Mouse (Mus musculus) left cerebral cortex, adult 18-20 months (tissue): ENCODE measurements around the gene Krt33b. TPM values are rescaled to one million over a fixed set of nuclear protein-coding genes. Genes with fewer than 3 reads are reported as not detected.

ENCODE experiments used
- DNase-seq, 2 experiments: peaks; one replicate each; pipeline ENCODE4 v3.0.0; 2021 to 2022; ENCODE audit warnings: low spot score in 2 of 2, mixed read lengths in 1 of 2
- long read RNA-seq, 2 experiments: library from polyadenylated mRNA; stranded (forward); transcript quantifications; one replicate each; pipeline ENCODE4 v2.0.0; 2021
- total RNA-seq, 2 experiments: library from RNA; stranded (reverse); gene quantifications; 2 replicates each; pipeline ENCODE4 v1.2.3; 2021

Gene Krt33b
- total RNA-seq = not detected
- long read RNA-seq, experiment 1 = 0 reads
- long read RNA-seq, experiment 2 = 0 reads

DNA sequence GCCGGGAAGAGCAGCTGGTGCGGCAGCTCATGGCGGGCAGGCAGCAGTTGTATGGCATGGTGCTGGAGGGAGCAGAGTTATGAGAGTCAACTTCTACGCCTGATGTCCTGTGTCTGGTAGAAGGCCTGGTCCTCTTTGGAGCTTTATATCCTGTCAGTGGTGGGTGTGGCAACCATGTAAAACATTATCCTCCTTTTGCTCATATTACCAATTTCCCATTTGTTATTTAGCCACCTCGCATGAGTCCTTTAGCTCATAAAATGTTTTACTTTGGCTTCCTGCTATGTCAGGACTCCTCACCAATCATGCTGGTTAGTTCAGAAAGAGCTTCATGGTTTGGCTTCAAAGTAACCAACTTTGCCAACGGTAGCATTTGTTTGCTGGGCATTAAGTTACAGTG lies at the start of gene Krt33b:
TSS of gene Krt33b (minus strand) at position 101 of the 400 bp plus-strand sequence.
- no peak for DNase-seq

DNA sequence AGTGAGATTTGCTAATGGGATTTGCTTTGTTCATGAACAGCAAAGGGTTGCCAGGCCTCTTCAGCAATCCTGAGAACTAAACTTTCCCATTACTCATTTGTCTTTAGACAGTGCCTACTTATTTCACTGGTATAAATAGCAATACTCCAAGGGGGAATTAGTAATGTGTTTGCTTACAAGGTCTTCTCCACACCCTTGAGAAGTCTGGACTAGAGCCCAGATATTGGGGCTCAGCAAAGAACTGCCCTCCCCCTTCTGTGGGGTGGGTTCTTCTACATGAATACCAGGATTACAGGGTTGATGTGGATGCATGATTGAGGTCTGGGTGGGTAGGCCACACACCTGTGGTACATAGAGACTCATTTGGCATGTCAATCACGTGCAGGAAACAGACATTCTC lies 44.2 kb upstream of the Krt33b start:
- DNase-seq = no peak

DNA sequence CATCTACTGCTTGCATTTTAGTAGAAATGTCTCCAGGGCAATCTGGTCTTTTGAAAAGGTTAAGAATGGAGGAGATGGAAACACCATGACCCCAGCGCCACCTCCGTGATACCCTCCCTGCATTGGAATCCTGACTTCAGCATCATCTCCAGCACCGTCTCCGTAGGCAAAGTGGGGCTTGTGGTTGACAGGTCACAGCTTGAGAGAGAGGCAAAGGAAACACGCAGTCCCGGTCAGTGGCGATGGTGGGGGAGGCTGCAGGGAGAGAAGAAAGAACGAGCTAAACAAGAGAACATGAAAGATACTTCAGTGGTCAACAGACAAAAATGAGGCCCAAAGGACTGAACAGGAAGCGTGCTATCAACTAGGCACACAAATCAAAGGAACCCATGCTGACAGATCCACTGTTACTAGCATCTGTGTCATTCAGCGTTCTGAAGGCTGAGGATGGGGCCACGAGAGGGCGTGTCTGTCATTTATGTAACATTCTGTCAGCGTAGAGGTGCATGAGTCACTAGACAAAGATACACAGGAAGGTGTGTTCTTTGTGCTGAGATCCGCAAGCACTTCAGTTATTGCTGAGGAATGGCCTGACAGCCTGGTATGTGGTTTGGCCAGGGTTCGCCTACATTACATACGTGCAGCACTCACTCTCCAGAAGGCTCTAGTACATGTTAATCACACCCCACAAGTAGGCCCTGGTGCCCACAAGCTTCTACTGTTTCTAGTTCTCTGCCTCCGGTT lies 37.8 kb upstream of the Krt33b start:
- DNase-seq = no peak

DNA sequence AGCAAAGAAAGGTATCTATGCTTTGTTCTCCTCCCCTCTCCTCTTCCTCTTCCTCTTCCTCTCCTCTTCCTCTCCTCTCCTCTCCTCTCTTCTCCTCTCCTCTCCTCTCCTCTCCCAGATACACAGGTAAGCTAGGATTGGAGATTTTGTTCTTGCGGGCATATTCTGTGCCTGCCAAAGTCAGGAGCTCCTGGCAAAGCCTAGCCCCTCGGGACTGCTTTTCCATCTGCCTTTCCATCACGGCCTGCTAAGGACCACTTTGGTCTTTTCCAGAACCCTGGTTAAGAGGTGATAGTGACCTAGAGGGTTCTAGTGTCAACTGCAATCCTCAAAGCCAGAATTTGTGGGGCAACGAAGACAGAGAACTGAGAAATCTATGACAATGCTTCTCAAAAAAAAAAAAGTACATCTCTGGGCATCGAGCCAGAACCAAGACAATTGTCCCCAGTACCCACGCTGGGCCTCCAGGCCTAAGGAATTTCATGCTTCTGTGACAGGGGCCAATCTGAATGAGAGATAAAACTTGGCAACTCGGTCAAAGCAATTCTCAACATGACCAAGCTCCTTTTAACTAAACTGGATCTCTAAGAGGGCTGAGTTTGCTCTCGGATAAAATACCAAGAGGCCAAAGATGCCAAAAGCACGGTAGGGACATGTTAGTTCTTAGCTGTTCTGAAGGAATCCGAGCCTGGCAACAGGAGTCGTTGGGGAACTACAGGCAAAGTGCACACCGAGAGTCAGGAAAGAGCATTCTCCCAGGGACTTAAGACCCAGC lies 36.8 kb upstream of the Krt33b start:
- DNase-seq = no peak

- DNase-seq = no peak
Observed at GRCm38 (mm10) chr11:100058875-100059274, 29.2 kb upstream of the Krt33b start.

- no peak for DNase-seq
Observed at GRCm38 (mm10) chr11:100055686-100056655, 26.3 kb upstream of the Krt33b start.

DNA sequence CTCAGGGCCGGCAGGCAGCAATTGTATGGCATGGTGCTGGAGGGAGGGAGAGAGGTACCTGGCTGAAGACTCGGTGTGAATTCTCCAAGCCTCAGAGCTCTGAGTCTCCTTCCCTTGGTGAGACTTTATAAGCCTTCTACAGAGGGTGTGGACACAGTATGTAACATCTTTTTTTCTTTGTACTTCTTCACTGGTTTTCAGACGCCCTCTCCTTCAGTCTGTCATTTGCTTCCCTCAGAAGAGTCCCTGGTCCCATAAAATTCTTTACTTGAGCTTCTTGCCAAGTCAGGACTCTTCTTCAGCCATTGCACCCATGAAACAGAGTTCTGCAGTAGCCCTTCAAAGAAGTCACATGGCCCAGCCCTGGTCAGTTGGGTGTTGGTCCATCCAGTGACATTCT lies 20.8 kb upstream of the Krt33b start, which contains the start of gene Krt31:
TSS of gene Krt31 (minus strand) at position 101 of the 400 bp plus-strand sequence.
- no peak for DNase-seq

GRCm38 (mm10) chr11:100047193-100047592 lies 17.5 kb upstream of the Krt33b start:
- no peak for DNase-seq

GRCm38 (mm10) chr11:100046303-100046866 lies 16.7 kb upstream of the Krt33b start:
- DNase-seq = no peak

DNA sequence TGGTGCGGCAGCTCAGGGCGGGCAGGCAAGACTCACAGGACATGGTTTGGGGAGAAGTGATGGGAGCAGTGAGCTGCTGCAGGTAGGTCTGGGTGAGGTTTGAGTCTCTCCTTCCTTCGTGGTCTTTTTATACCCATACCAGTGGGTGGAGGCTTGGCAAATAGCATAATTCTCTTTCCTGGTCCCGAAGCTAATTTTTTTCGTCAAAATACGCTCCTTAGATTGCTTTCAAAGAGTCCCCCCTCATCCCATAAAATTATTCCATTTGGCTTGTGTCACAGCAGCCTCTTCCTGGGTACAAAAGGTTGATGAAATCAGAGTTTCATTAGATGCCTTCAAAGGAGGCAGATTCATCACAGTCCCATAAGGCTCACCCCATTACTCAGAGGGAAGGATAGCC lies 11.8 kb upstream of the Krt33b start, which contains the start of gene Krt34:
TSS of gene Krt34 (minus strand) at position 101 of the 400 bp plus-strand sequence.
- DNase-seq = no peak

GRCm38 (mm10) chr11:100021438-100021837 lies 8.2 kb downstream of the Krt33b start:
- DNase-seq = peak in 1 of 2 experiments; percentile 7

- DNase-seq = no peak
Observed at GRCm38 (mm10) chr11:100019466-100019865, 10.2 kb downstream of the Krt33b start.

GRCm38 (mm10) chr11:100016112-100016511 lies 13.6 kb downstream of the Krt33b start, which contains the start of gene Krt33a:
TSS of gene Krt33a (minus strand) at chr11:100016212.
- no peak for DNase-seq

GRCm38 (mm10) chr11:100013691-100014171 lies 15.9 kb downstream of the Krt33b start:
- no peak for DNase-seq

- no peak for DNase-seq
Observed at GRCm38 (mm10) chr11:100010682-100011081, 19.0 kb downstream of the Krt33b start.

- DNase-seq = peak; percentile 39 to 50
Observed at GRCm38 (mm10) chr11:100008336-100008735, 21.3 kb downstream of the Krt33b start.

DNA sequence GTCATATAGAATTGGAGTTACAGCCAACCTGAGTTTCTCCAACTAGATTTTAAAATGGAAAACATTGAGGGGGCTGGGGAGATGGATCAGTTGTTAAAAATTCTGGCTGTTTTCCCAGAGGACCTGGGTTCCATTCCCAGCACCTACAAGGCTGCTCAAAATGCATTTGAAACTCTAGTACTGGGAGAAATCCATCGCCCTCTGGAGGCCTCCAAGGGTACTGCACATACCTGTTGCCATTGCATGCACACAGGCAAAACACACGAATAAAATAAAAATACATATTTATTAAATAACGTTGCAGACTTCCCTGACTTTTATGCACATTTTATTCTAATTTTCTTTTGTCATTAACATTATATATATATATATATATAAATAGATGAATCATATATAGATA lies 23.0 kb downstream of the Krt33b start:
- no peak for DNase-seq

- no peak for DNase-seq
Observed at GRCm38 (mm10) chr11:100005905-100006304, 23.8 kb downstream of the Krt33b start.

GRCm38 (mm10) chr11:100004846-100005245 lies 24.8 kb downstream of the Krt33b start:
- DNase-seq = peak; percentile 66 to 70

- no peak for DNase-seq
Observed at GRCm38 (mm10) chr11:99999091-99999490, 30.6 kb downstream of the Krt33b start.

DNA sequence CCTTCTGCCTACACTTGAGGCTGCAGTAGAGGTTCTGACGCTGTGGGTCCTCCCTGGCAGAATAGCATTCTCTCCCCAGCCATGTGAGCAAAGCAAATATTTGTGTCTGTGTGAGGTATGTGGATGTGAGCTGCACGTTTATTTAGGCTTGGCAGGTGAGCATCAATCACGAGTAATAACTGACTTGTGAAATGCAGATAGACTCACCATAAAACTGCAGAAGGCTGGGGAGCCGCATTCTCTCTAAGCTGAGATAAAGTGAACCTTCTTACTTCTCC lies 35.3 kb downstream of the Krt33b start:
- DNase-seq = no peak
